Comparison of ENCODE assay signal across 24 mouse cellular contexts in the genomic region with DNA sequence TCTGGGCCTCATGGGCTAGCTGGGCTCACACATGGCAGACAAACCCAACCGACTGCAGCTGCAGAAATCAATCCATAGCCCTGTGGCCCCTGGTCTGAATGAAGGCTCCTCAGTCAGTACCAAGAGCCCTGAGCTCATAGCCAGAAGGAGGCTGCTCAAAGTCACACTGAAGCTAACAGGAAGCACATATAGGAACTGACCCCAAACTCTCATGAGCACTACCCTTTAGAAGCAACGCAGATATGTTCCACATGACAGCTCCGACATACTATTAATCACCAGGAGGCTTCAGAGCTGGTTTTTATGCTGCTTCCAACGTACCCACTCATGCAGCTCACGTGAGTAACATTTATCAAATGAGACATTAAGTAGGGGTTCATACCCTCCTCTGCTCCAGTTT.
"Had no signal": no experiment of that assay in that cellular context is flagged by ENCODE, and none has a peak within 500 bp of the region (broad histone marks: within the 10 kb centered on the region; RNA-seq: fewer than 3 reads in every experiment).

No protein-coding gene starts in this region.

- ATAC-seq: hindbrain, embryonic 16.5 days; inflammation-experienced regulatory T-cells, adult 6 months; intestine, embryonic 15.5 days; intestine, postnatal 0 days had no signal

- H3K27me3 ChIP-seq: heart, embryonic 12.5 days; hindbrain, embryonic 12.5 days; intestine, embryonic 15.5 days; limb, embryonic 13.5 days; limb, embryonic 15.5 days had no signal

- DNase-seq: gastrocnemius, adult 2 months; gastrocnemius, postnatal 10 days; gastrocnemius, postnatal 25 days; heart, adult 18-20 months; heart, postnatal 10 days; heart, postnatal 4 days; kidney, adult 18-20 months; kidney, adult 8-10 months; kidney, postnatal 10 days; kidney, postnatal 25 days; kidney, postnatal 4 days; left cerebral cortex, postnatal 4 days had no signal

- H3K4me1 ChIP-seq: heart, embryonic 12.5 days; hindbrain, embryonic 10.5 days; hindbrain, embryonic 12.5 days; intestine, embryonic 15.5 days; limb, embryonic 13.5 days had no signal

- H3K9ac ChIP-seq: heart, embryonic 12.5 days; hindbrain, embryonic 12.5 days; hindbrain, embryonic 14.5 days; intestine, embryonic 15.5 days; limb, embryonic 13.5 days; limb, embryonic 15.5 days had no signal

- H3K9me3 ChIP-seq: heart, embryonic 10.5 days; heart, embryonic 12.5 days; hindbrain, embryonic 10.5 days; hindbrain, embryonic 12.5 days; intestine, embryonic 15.5 days; limb, embryonic 13.5 days; limb, embryonic 15.5 days had no signal

- H3K4me2 ChIP-seq: heart, embryonic 12.5 days; hindbrain, embryonic 12.5 days; hindbrain, embryonic 14.5 days; intestine, embryonic 15.5 days; limb, embryonic 13.5 days; limb, embryonic 15.5 days had no signal

- H3K36me3 ChIP-seq: heart, embryonic 10.5 days; heart, embryonic 12.5 days; hindbrain, embryonic 12.5 days; intestine, embryonic 15.5 days; limb, embryonic 13.5 days; limb, embryonic 15.5 days had no signal

- H3K27ac ChIP-seq: gastrocnemius, adult 2 months; hindbrain, embryonic 10.5 days; hindbrain, embryonic 12.5 days; hindbrain, embryonic 14.5 days; intestine, embryonic 15.5 days; left cerebral cortex, adult 2 months; limb, embryonic 13.5 days; limb, embryonic 15.5 days had no signal

- H3K4me3 ChIP-seq: gastrocnemius, adult 2 months; heart, embryonic 10.5 days; heart, embryonic 12.5 days; hindbrain, embryonic 10.5 days; hindbrain, embryonic 12.5 days; intestine, embryonic 15.5 days; left cerebral cortex, adult 2 months; limb, embryonic 13.5 days; limb, embryonic 15.5 days had no signal
